Mouse (Mus musculus): Measurements from ENCODE around the gene Zzef1. TPM values are rescaled to one million over a fixed set of nuclear protein-coding genes. Genes with fewer than 3 reads are reported as not detected.

Zzef1 gene
- polyA plus RNA-seq, 1 experiment from 2014 or later = 9.8 TPM

GRCm38 (mm10) chr11:72923116-72923515 is 127.1 kb downstream of the Zzef1 start:
- Histone ChIP-seq H3K9me3 (no peaks in the 10 kb centered on the region), H3K27ac (no peak overlapping the region), H3K4me3 (no peak overlapping the region), H3K9ac (no peak overlapping the region), H3K27me3 (no peaks in the 10 kb centered on the region), H3K4me1 (no peaks in the 10 kb centered on the region), H3K4me2 (replicated peaks) (no peak overlapping the region), H3K36me3 (peaks cover 61% of the 10 kb centered on the region)
- 69% methylated on average over 4 of the region's 4 CpGs for WGBS
- ATAC-seq (ENCODE audit: insufficient number of reproducible peaks, insufficient read depth, low FRiP score, low TSS enrichment) = no peak

- Histone ChIP-seq H3K27ac (no peak overlapping the region), H3K9me3 (no peaks in the 10 kb centered on the region), H3K4me3 (no peak overlapping the region), H3K36me3 (peaks cover 50% of the 10 kb centered on the region), H3K27me3 (no peaks in the 10 kb centered on the region), H3K4me2 (replicated peaks) (no peak overlapping the region), H3K9ac (no peak overlapping the region; the same call in 1 of the 2 replicates), H3K4me1 (no peaks in the 10 kb centered on the region)
- WGBS = 76% methylated on average over 1 of the region's 1 CpGs
- ATAC-seq (ENCODE audit: insufficient number of reproducible peaks, insufficient read depth, low FRiP score, low TSS enrichment) = no peak
Observed at GRCm38 (mm10) chr11:72924458-72924857, 128.4 kb downstream of the Zzef1 start.

- Histone ChIP-seq H3K27ac (no peak overlapping the region), H3K4me3 (no peak overlapping the region), H3K27me3 (no peaks in the 10 kb centered on the region), H3K4me2 (replicated peaks) (no peak overlapping the region), H3K9me3 (no peaks in the 10 kb centered on the region), H3K4me1 (no peaks in the 10 kb centered on the region), H3K36me3 (peaks cover 46% of the 10 kb centered on the region), H3K9ac (no peak overlapping the region; the same call in 1 of the 2 replicates)
- ATAC-seq (ENCODE audit: insufficient number of reproducible peaks, insufficient read depth, low FRiP score, low TSS enrichment) = no peak
- 70% methylated on average over 2 of the region's 2 CpGs for WGBS
Observed at GRCm38 (mm10) chr11:72925067-72925466, 129.0 kb downstream of the Zzef1 start.

- H3K36me3 ChIP-seq = peaks cover 38% of the 10 kb centered on the region
- no peaks in the 10 kb centered on the region for H3K9me3 ChIP-seq
- no peaks in the 10 kb centered on the region for H3K4me1 ChIP-seq
- WGBS = 51% methylated on average over 13 of the region's 13 CpGs
- H3K4me2 ChIP-seq (replicated peaks) = no peak overlapping the region
- no peak overlapping the region for H3K27ac ChIP-seq
- H3K27me3 ChIP-seq = no peaks in the 10 kb centered on the region
- no peak overlapping the region for H3K4me3 ChIP-seq
- peak; percentile 60; the same call in 1 of the 2 replicates for ATAC-seq (ENCODE audit: insufficient number of reproducible peaks, insufficient read depth, low FRiP score, low TSS enrichment)
- no peak overlapping the region for H3K9ac ChIP-seq
Observed at GRCm38 (mm10) chr11:72926226-72926890, 130.3 kb downstream of the Zzef1 start.

GRCm38 (mm10) chr11:72928516-72928915 is 132.5 kb downstream of the Zzef1 start:
- Histone ChIP-seq H3K9ac (no peak overlapping the region), H3K9me3 (no peaks in the 10 kb centered on the region), H3K4me2 (replicated peaks) (no peak overlapping the region), H3K4me1 (no peaks in the 10 kb centered on the region), H3K27ac (no peak overlapping the region), H3K27me3 (no peaks in the 10 kb centered on the region), H3K36me3 (peaks cover 27% of the 10 kb centered on the region), H3K4me3 (no peak overlapping the region)
- ATAC-seq (ENCODE audit: insufficient number of reproducible peaks, insufficient read depth, low FRiP score, low TSS enrichment) = no peak
- 75% methylated on average over 2 of the region's 2 CpGs for WGBS

- 0 out of 2 replicates have a peak overlapping the region, but pooled peaks have one; percentile 23 for H3K27ac ChIP-seq
- H3K9me3 ChIP-seq = no peaks in the 10 kb centered on the region
- no peak overlapping the region for H3K9ac ChIP-seq
- peak overlapping the region; percentile 31 for H3K4me2 ChIP-seq (replicated peaks)
- 29% methylated on average over 20 of the region's 20 CpGs for WGBS
- peak overlapping the region; percentile 27 for H3K4me3 ChIP-seq
- no peaks in the 10 kb centered on the region for H3K27me3 ChIP-seq
- H3K4me1 ChIP-seq = peaks cover 13% of the 10 kb centered on the region; the same call in 1 of the 2 replicates
- H3K36me3 ChIP-seq = no peaks in the 10 kb centered on the region
- ATAC-seq (ENCODE audit: insufficient number of reproducible peaks, insufficient read depth, low FRiP score, low TSS enrichment) = no peak
Observed at GRCm38 (mm10) chr11:72940208-72941143, 144.4 kb downstream of the Zzef1 start.

- Histone ChIP-seq H3K27me3 (no peaks in the 10 kb centered on the region), H3K36me3 (no peaks in the 10 kb centered on the region), H3K4me1 (peaks cover 23% of the 10 kb centered on the region), H3K4me3 (no peak overlapping the region), H3K9ac (no peak overlapping the region), H3K27ac (no peak overlapping the region), H3K4me2 (replicated peaks) (no peak overlapping the region), H3K9me3 (0 out of 2 replicates have a peak, but pooled peaks cover 4% of the 10 kb centered on the region)
- no peak for ATAC-seq (ENCODE audit: insufficient number of reproducible peaks, insufficient read depth, low FRiP score, low TSS enrichment)
- WGBS = 47% methylated on average over 7 of the region's 7 CpGs
Observed at GRCm38 (mm10) chr11:72944996-72945793, 149.2 kb downstream of the Zzef1 start.

- Histone ChIP-seq H3K9ac (no peak overlapping the region), H3K36me3 (no peaks in the 10 kb centered on the region), H3K4me3 (no peak overlapping the region), H3K9me3 (0 out of 2 replicates have a peak, but pooled peaks cover 5% of the 10 kb centered on the region), H3K4me1 (peaks cover 23% of the 10 kb centered on the region), H3K27me3 (no peaks in the 10 kb centered on the region), H3K4me2 (replicated peaks) (no peak overlapping the region), H3K27ac (no peak overlapping the region)
- ATAC-seq (ENCODE audit: insufficient number of reproducible peaks, insufficient read depth, low FRiP score, low TSS enrichment) = no peak
- WGBS = 50% methylated on average over 6 of the region's 6 CpGs
Observed at GRCm38 (mm10) chr11:72945875-72946559, 150.0 kb downstream of the Zzef1 start.

GRCm38 (mm10) chr11:72946560-72947119 is 150.6 kb downstream of the Zzef1 start:
- no peak overlapping the region for H3K27ac ChIP-seq
- H3K4me2 ChIP-seq (replicated peaks) = no peak overlapping the region
- H3K4me1 ChIP-seq = peaks cover 22% of the 10 kb centered on the region
- WGBS = 42% methylated on average over 6 of the region's 6 CpGs
- no peak for ATAC-seq (ENCODE audit: insufficient number of reproducible peaks, insufficient read depth, low FRiP score, low TSS enrichment)
- 0 out of 2 replicates have a peak, but pooled peaks cover 5% of the 10 kb centered on the region for H3K9me3 ChIP-seq
- H3K9ac ChIP-seq = no peak overlapping the region
- H3K36me3 ChIP-seq = no peaks in the 10 kb centered on the region
- no peaks in the 10 kb centered on the region for H3K27me3 ChIP-seq
- H3K4me3 ChIP-seq = no peak overlapping the region

- ATAC-seq (ENCODE audit: insufficient number of reproducible peaks, insufficient read depth, low FRiP score, low TSS enrichment) = no peak
- Histone ChIP-seq H3K4me1 (peaks cover 23% of the 10 kb centered on the region), H3K4me3 (no peak overlapping the region), H3K36me3 (no peaks in the 10 kb centered on the region), H3K27ac (no peak overlapping the region), H3K27me3 (no peaks in the 10 kb centered on the region), H3K9ac (no peak overlapping the region), H3K4me2 (replicated peaks) (no peak overlapping the region), H3K9me3 (0 out of 2 replicates have a peak, but pooled peaks cover 5% of the 10 kb centered on the region)
- 67% methylated on average over 11 of the region's 11 CpGs for WGBS
Observed at GRCm38 (mm10) chr11:72947840-72948239, 151.8 kb downstream of the Zzef1 start.

All from embryonic facial prominence, embryonic 12.5 days (tissue).